Mouse (Mus musculus) cerebellum, adult (tissue): Measurements from ENCODE around the gene Naa38.

Experiments
- ATAC-seq: cut with Nextera tagmentation; 2 replicates; pipeline ENCODE4 v1.9.2; 2017; ENCODE audit warnings: mild to moderate bottlenecking, moderate library complexity, mixed read lengths; ENCODE audit not compliant: insufficient number of reproducible peaks, low FRiP score, low TSS enrichment

Naa38 gene

GRCm38 (mm10) chr11:69428751-69429150 is 33.5 kb downstream of the Naa38 start:
- no peak for ATAC-seq

GRCm38 (mm10) chr11:69429313-69429712 is 34.0 kb downstream of the Naa38 start:
- ATAC-seq = no peak

- ATAC-seq = no peak
Observed at GRCm38 (mm10) chr11:69430631-69431030, 35.3 kb downstream of the Naa38 start.

GRCm38 (mm10) chr11:69431829-69432639 is 36.7 kb downstream of the Naa38 start:
- ATAC-seq = peak; percentile 72; the same call in 1 of the 2 replicates

GRCm38 (mm10) chr11:69432640-69432982 is 37.3 kb downstream of the Naa38 start:
- ATAC-seq = no peak; the same call in 1 of the 2 replicates

GRCm38 (mm10) chr11:69433189-69433588 is 37.9 kb downstream of the Naa38 start:
- no peak for ATAC-seq

- ATAC-seq = no peak
Observed at GRCm38 (mm10) chr11:69437291-69437690, 42.0 kb downstream of the Naa38 start.

GRCm38 (mm10) chr11:69443328-69443727 is 48.0 kb downstream of the Naa38 start:
- ATAC-seq = no peak
